Mouse (Mus musculus) bone marrow macrophage, adult 2 months (primary cell): ENCODE data around the gene Dnah2.

Experiments
- CTCF ChIP-seq: IDR thresholded peaks from 2 replicates; pipeline ENCODE4 v1.5.1; 2012; ENCODE audit warnings: low read depth, mild to moderate bottlenecking, low read length, moderate library complexity
- POLR2A ChIP-seq: IDR thresholded peaks from 2 replicates; pipeline ENCODE4 v1.6.1; 2012; ENCODE audit warnings: mild to moderate bottlenecking, low read depth, low read length, borderline replicate concordance

DNA sequence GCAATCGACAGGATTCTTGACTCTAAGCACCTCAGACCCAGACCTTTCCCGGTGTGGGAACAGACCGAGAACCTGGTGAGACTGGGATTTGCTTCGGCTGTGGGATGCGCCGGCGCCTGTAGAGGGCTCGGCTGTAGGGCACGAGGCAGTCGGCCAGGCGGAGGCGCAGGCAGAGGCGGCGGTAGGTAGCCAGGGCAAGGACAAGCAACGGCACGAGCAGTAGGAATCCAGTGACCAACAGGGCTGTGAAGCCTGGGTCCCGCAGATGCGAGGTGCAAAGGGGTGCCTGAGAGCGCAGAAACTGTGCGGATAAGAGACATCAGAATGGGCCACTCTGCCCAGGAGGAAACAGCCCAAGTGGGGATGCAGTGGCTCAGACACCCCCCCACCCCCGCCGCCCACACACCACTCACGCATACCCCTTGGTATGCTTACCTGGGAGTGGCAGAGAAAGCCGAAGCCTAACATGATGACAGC is 151.3 kb downstream of the Dnah2 start:
- TF ChIP-seq CTCF, result no peak
- TF ChIP-seq POLR2A, result no peak
